Mouse (Mus musculus) cortical plate, adult 2 months (tissue): ENCODE measurements around the gene Tnfsf11.

Experiments used
- CTCF ChIP-seq: fragments of 200-500 bp; IDR thresholded peaks from 2 replicates; pipeline ENCODE4 v1.5.1; 2011; ENCODE audit warnings: mild to moderate bottlenecking, control low read depth, low read length; ENCODE audit not compliant: insufficient read depth; ENCODE audit errors: extremely low read depth
- POLR2A ChIP-seq: fragments of 200-500 bp; IDR thresholded peaks from 2 replicates; pipeline ENCODE4 v1.6.1; 2011; ENCODE audit warnings: mild to moderate bottlenecking, low read length, control low read depth; ENCODE audit not compliant: insufficient read depth; ENCODE audit errors: extremely low read depth

GRCm38 (mm10) chr14:78351544-78351943 lies 43.7 kb upstream of the Tnfsf11 start:
- TF ChIP-seq CTCF, result no peak
- TF ChIP-seq POLR2A, result no peak
